Mouse (Mus musculus) embryonic facial prominence, embryonic 15.5 days (tissue): ENCODE data around the gene Cox20. TPM values are rescaled to one million over a fixed set of nuclear protein-coding genes. Genes with fewer than 3 reads are reported as not detected.
"Not testable (repeated sequence)": the region's sequence is repeated elsewhere in the genome, so short reads cannot be mapped to it uniquely, and the experiment has no call there.

Experiments used
- ATAC-seq: fragments of 200-750 bp; cut with Nextera tagmentation; 2 replicates; pipeline ENCODE4 v1.8.0; 2017; ENCODE audit warnings: low read depth, moderate TSS enrichment; ENCODE audit not compliant: insufficient number of reproducible peaks, low FRiP score, low TSS enrichment
- H3K27ac ChIP-seq: fragments of 300-500 bp; sonication (generic); replicated peaks from 2 replicates; pipeline ENCODE4 v1.5.1; 2015; ENCODE audit warnings: mild to moderate bottlenecking, inconsistent platforms
- H3K27me3 ChIP-seq: fragments of 300-500 bp; sonication (generic); 2 replicates; pipeline ENCODE4 v1.6.1; 2015; ENCODE audit warnings: inconsistent platforms
- H3K36me3 ChIP-seq: fragments of 300-500 bp; sonication (generic); 2 replicates; pipeline ENCODE4 v1.6.1; 2015; ENCODE audit warnings: mild to moderate bottlenecking, inconsistent platforms
- H3K4me1 ChIP-seq: fragments of 300-500 bp; sonication (generic); 2 replicates; pipeline ENCODE4 v1.6.1; 2015; ENCODE audit warnings: inconsistent platforms
- H3K4me2 ChIP-seq: fragments of 300-500 bp; sonication (generic); replicated peaks from 2 replicates; pipeline ENCODE4 v1.6.1; 2015; ENCODE audit warnings: mild to moderate bottlenecking, inconsistent platforms
- H3K4me3 ChIP-seq: fragments of 300-500 bp; sonication (generic); replicated peaks from 2 replicates; pipeline ENCODE4 v1.5.1; 2015; ENCODE audit warnings: mild to moderate bottlenecking, inconsistent platforms
- H3K9ac ChIP-seq: fragments of 300-500 bp; sonication (generic); 2 replicates; pipeline ENCODE4 v1.6.1; 2015; ENCODE audit warnings: inconsistent platforms
- H3K9me3 ChIP-seq: fragments of 300-500 bp; sonication (generic); replicated peaks from 2 replicates; pipeline ENCODE4 v1.6.1; 2016; ENCODE audit warnings: inconsistent platforms
- WGBS: fragments of 180-500 bp; shearing (Covaris S2); methylation state at CpG from one replicate; pipeline ENCODE4 v1.1.7; 2015; 5-methylcytosine and 5-hydroxymethylcytosine counted together
- polyA plus RNA-seq: library from polyadenylated mRNA; unstranded; fragments of >200 nt; fragmentation: Nextera tagmentation; extraction: Ambion mirVana; gene quantifications from 2 replicates; pipeline ENCODE4 v1.2.1, GENCODE M21; 2015

The Cox20 gene
- polyA plus RNA-seq: 113 and 118 TPM in 2 replicates

- peaks cover 18% of the 10 kb centered on the region for H3K36me3 ChIP-seq
- peak within 1 kb of the TSS; percentile 68 for H3K4me3 ChIP-seq
- ATAC-seq: peak; percentile 94
- under 1% methylated on average over 83 of the region's 83 CpGs for WGBS
- peaks cover 22% of the 10 kb centered on the region for H3K4me1 ChIP-seq
- peak within 1 kb of the TSS; percentile 79 for H3K9ac ChIP-seq
- peak within 1 kb of the TSS; percentile 100 for H3K27ac ChIP-seq
- no peaks in the 10 kb centered on the region for H3K27me3 ChIP-seq
- no peaks in the 10 kb centered on the region for H3K9me3 ChIP-seq
- peak within 1 kb of the TSS; percentile 56 for H3K4me2 ChIP-seq
These were observed at the start of gene Cox20 for GRCm38 (mm10) chr1:178318389-178319184. Gene Cox20, plus strand, starts transcription at chr1:178319130.

GRCm38 (mm10) chr1:178270635-178271034, 48.3 kb upstream of the Cox20 start:
- Histone ChIP-seq H3K9me3 (no peaks in the 10 kb centered on the region), H3K9ac (no peak overlapping the region), H3K4me3 (no peak overlapping the region), H3K36me3 (no peaks in the 10 kb centered on the region), H3K27me3 (no peaks in the 10 kb centered on the region), H3K4me1 (no peaks in the 10 kb centered on the region), H3K27ac (no peak overlapping the region), H3K4me2 (no peak overlapping the region)
- no peak for ATAC-seq
- 73% methylated on average over 6 of the region's 6 CpGs for WGBS

GRCm38 (mm10) chr1:178275174-178275730, 43.7 kb upstream of the Cox20 start:
- WGBS: 45% methylated on average over 9 of the region's 9 CpGs
- no peaks in the 10 kb centered on the region for H3K27me3 ChIP-seq

GRCm38 (mm10) chr1:178275738-178276053, 43.2 kb upstream of the Cox20 start:
- no peaks in the 10 kb centered on the region for H3K9me3 ChIP-seq
- H3K4me2 ChIP-seq: peak overlapping the region; percentile 87
- WGBS: 6% methylated on average over 11 of the region's 11 CpGs
- H3K27ac ChIP-seq: peak overlapping the region; percentile 85; the same call in 1 of the 2 replicates
- no peaks in the 10 kb centered on the region for H3K27me3 ChIP-seq
- H3K9ac ChIP-seq: peak overlapping the region; percentile 66
- H3K36me3 ChIP-seq: no peaks in the 10 kb centered on the region
- 0 out of 2 replicates have a peak, but pooled peaks cover 5% of the 10 kb centered on the region for H3K4me1 ChIP-seq
- no peak for ATAC-seq
- peak overlapping the region; percentile 68 for H3K4me3 ChIP-seq

More at GRCm38 (mm10) chr1:178275174-178275730, 43.7 kb upstream of the Cox20 start:
- no peak overlapping the region for H3K27ac ChIP-seq
- no peaks in the 10 kb centered on the region for H3K36me3 ChIP-seq
- no peaks in the 10 kb centered on the region for H3K9me3 ChIP-seq
- H3K4me1 ChIP-seq: 0 out of 2 replicates have a peak, but pooled peaks cover 5% of the 10 kb centered on the region
- no peak for ATAC-seq
- no peak overlapping the region; the same call in 1 of the 2 replicates for H3K9ac ChIP-seq
- peak overlapping the region; percentile 68 for H3K4me3 ChIP-seq
- peak overlapping the region; percentile 87 for H3K4me2 ChIP-seq

- peak; percentile 86 for ATAC-seq
- Histone ChIP-seq H3K27ac (peak overlapping the region; percentile 85), H3K9me3 (no peaks in the 10 kb centered on the region), H3K36me3 (no peaks in the 10 kb centered on the region), H3K27me3 (no peaks in the 10 kb centered on the region), H3K4me2 (peak overlapping the region; percentile 87), H3K9ac (peak overlapping the region; percentile 66), H3K4me3 (peak overlapping the region; percentile 68), H3K4me1 (0 out of 2 replicates have a peak, but pooled peaks cover 5% of the 10 kb centered on the region)
- WGBS: under 1% methylated on average over 80 of the region's 87 CpGs
These were observed 42.6 kb upstream of the Cox20 start for GRCm38 (mm10) chr1:178276054-178276911.

GRCm38 (mm10) chr1:178283314-178283713, 35.6 kb upstream of the Cox20 start:
- not testable (repeated sequence) for H3K4me2 ChIP-seq, H3K9ac ChIP-seq, H3K36me3 ChIP-seq, ATAC-seq, H3K9me3 ChIP-seq, H3K4me3 ChIP-seq, H3K27me3 ChIP-seq, H3K4me1 ChIP-seq, H3K27ac ChIP-seq
- WGBS: 85% methylated on average over 3 of the region's 3 CpGs

GRCm38 (mm10) chr1:178283946-178284720, 34.8 kb upstream of the Cox20 start:
- ATAC-seq: no peak
- Histone ChIP-seq H3K9me3 (no peaks in the 10 kb centered on the region), H3K9ac (no peak overlapping the region), H3K4me2 (no peak overlapping the region), H3K27ac (no peak overlapping the region), H3K4me3 (no peak overlapping the region), H3K27me3 (no peaks in the 10 kb centered on the region), H3K36me3 (no peaks in the 10 kb centered on the region), H3K4me1 (no peaks in the 10 kb centered on the region)
- 67% methylated on average over 2 of the region's 2 CpGs for WGBS

- no peak overlapping the region for H3K4me3 ChIP-seq
- ATAC-seq: no peak
- H3K36me3 ChIP-seq: no peaks in the 10 kb centered on the region
- no peaks in the 10 kb centered on the region for H3K9me3 ChIP-seq
- no peak overlapping the region for H3K27ac ChIP-seq
- H3K4me2 ChIP-seq: no peak overlapping the region
- WGBS: 53% methylated on average over 8 of the region's 8 CpGs
- no peak overlapping the region for H3K9ac ChIP-seq
- H3K27me3 ChIP-seq: no peaks in the 10 kb centered on the region
- H3K4me1 ChIP-seq: no peaks in the 10 kb centered on the region
These were observed 31.2 kb upstream of the Cox20 start for GRCm38 (mm10) chr1:178287601-178288176.

GRCm38 (mm10) chr1:178291716-178292115, 27.2 kb upstream of the Cox20 start:
- WGBS: 65% methylated on average over 3 of the region's 3 CpGs
- no peak for ATAC-seq
- no peaks in the 10 kb centered on the region for H3K4me1 ChIP-seq

GRCm38 (mm10) chr1:178294051-178294450, 24.9 kb upstream of the Cox20 start:
- H3K27ac ChIP-seq: no peak overlapping the region
- 90% methylated on average over 1 of the region's 1 CpGs for WGBS
- no peak overlapping the region for H3K9ac ChIP-seq
- H3K4me1 ChIP-seq: no peaks in the 10 kb centered on the region
- H3K27me3 ChIP-seq: no peaks in the 10 kb centered on the region
- no peaks in the 10 kb centered on the region for H3K36me3 ChIP-seq
- H3K4me3 ChIP-seq: no peak overlapping the region
- ATAC-seq: no peak
- no peak overlapping the region for H3K4me2 ChIP-seq
- H3K9me3 ChIP-seq: no peaks in the 10 kb centered on the region

More at GRCm38 (mm10) chr1:178291716-178292115, 27.2 kb upstream of the Cox20 start:
- no peak overlapping the region for H3K27ac ChIP-seq
- H3K36me3 ChIP-seq: no peaks in the 10 kb centered on the region
- no peaks in the 10 kb centered on the region for H3K27me3 ChIP-seq
- H3K4me3 ChIP-seq: no peak overlapping the region
- H3K4me2 ChIP-seq: no peak overlapping the region
- H3K9ac ChIP-seq: no peak overlapping the region
- H3K9me3 ChIP-seq: no peaks in the 10 kb centered on the region
